Mouse (Mus musculus) CH12.LX (cell line): ENCODE measurements at regions not wholly inside any gene's neighbourhood (a gene's known extent, or its start where the extent isn't known, plus 50 kb on each side); places are given as distances from the start of the nearest gene placed in this dataset.

ENCODE experiments used
- DNase-seq: peaks from one replicate; pipeline ENCODE4 v3.0.0-alpha.2; 2013; ENCODE audit errors: extremely low read depth
- H3K27ac ChIP-seq: 2 replicates; pipeline ENCODE4 v1.5.1; 2012; ENCODE audit warnings: low read depth, mild to moderate bottlenecking, control low read depth, moderate library complexity; ENCODE audit not compliant: insufficient read depth
- H3K27me3 ChIP-seq: replicated peaks from 2 replicates; pipeline ENCODE3; 2012; ENCODE audit warnings: inconsistent platforms
- H3K36me3 ChIP-seq, 2 experiments: replicated peaks in 1 of 2; 2 replicates each; pipeline versions ENCODE3 to v1.6.1; 2012; ENCODE audit warnings: inconsistent platforms in 1 of 2, low read length in 1 of 2, mild to moderate bottlenecking in 1 of 2, mixed read lengths in 1 of 2, moderate library complexity in 1 of 2; ENCODE audit not compliant: control insufficient read depth in 1 of 2, insufficient read depth in 1 of 2
- H3K4me1 ChIP-seq, 2 experiments: 2 replicates each; pipeline ENCODE4 v1.6.1; 2012; ENCODE audit warnings: inconsistent platforms in 1 of 2, moderate library complexity in 1 of 2; ENCODE audit not compliant: insufficient read depth in 2 of 2, control insufficient read depth in 1 of 2
- H3K4me2 ChIP-seq: 2 replicates; pipeline ENCODE4 v1.6.1; 2012; ENCODE audit warnings: low read depth, mild to moderate bottlenecking, control low read depth; ENCODE audit not compliant: poor library complexity, insufficient read depth, severe bottlenecking
- H3K4me3 ChIP-seq, 3 experiments: fragments of 150-350 bp in 1 of 3; sonication (generic) in 1 of 3; replicated peaks in 1 of 3; 2 replicates each; pipeline versions ENCODE3 to v1.5.1; 2011 to 2012; ENCODE audit warnings: low read depth in 2 of 3, low read length in 2 of 3, mild to moderate bottlenecking in 2 of 3, moderate library complexity in 2 of 3, control low read depth in 1 of 3, improper control_type of control experiment in 1 of 3, inconsistent platforms in 1 of 3, mixed read lengths in 1 of 3; ENCODE audit not compliant: poor library complexity in 1 of 3
- H3K79me2 ChIP-seq: replicated peaks from 2 replicates; pipeline ENCODE4 v1.6.1; 2012; ENCODE audit warnings: mild to moderate bottlenecking, moderate library complexity; ENCODE audit not compliant: control insufficient read depth, poor library complexity, insufficient read depth, severe bottlenecking; ENCODE audit errors: extremely low read depth
- H3K9ac ChIP-seq: 2 replicates; pipeline ENCODE4 v1.6.1; 2012; ENCODE audit warnings: low read depth, mild to moderate bottlenecking, control low read depth, moderate library complexity; ENCODE audit not compliant: insufficient read depth
- H3K9me3 ChIP-seq: replicated peaks from 2 replicates; pipeline ENCODE3; 2012; ENCODE audit warnings: low read length, inconsistent platforms, mixed read lengths
- CHD2 ChIP-seq: IDR thresholded peaks from 2 replicates; pipeline ENCODE4 v1.6.1; 2011; ENCODE audit warnings: low read length, improper control_type of control experiment
- CTCF ChIP-seq, 2 experiments: IDR thresholded peaks in 1 of 2; conservative IDR thresholded peaks in 1 of 2; 2 replicates each; pipeline ENCODE4 v1.5.1; 2011 to 2012; ENCODE audit warnings: low read depth in 2 of 2, low read length in 2 of 2, improper control_type of control experiment in 1 of 2, inconsistent platforms in 1 of 2, mild to moderate bottlenecking in 1 of 2, moderate library complexity in 1 of 2
- ELF1 ChIP-seq: IDR thresholded peaks from 2 replicates; pipeline ENCODE4 v1.6.1; 2014; ENCODE audit warnings: low read depth, mild to moderate bottlenecking, inconsistent platforms, low read length, improper control_type of control experiment
- EP300 ChIP-seq: IDR thresholded peaks from 2 replicates; pipeline ENCODE4 v1.6.1; 2011; ENCODE audit warnings: low read length, improper control_type of control experiment
- GABPA ChIP-seq: IDR thresholded peaks from 2 replicates; pipeline ENCODE4 v1.6.1; 2012; ENCODE audit warnings: low read depth, low read length, improper control_type of control experiment, inconsistent platforms; ENCODE audit not compliant: insufficient replicate concordance
- HCFC1 ChIP-seq: IDR thresholded peaks from 2 replicates; pipeline ENCODE4 v1.6.1; 2012; ENCODE audit warnings: low read depth, mild to moderate bottlenecking, inconsistent platforms, low read length, improper control_type of control experiment
- JUN ChIP-seq: IDR thresholded peaks from 2 replicates; pipeline ENCODE4 v1.6.1; 2011; ENCODE audit warnings: low read depth, mild to moderate bottlenecking, low read length, improper control_type of control experiment, moderate library complexity; ENCODE audit not compliant: insufficient read depth
- MAFK ChIP-seq: IDR thresholded peaks from 2 replicates; pipeline ENCODE4 v1.6.1; 2011; ENCODE audit warnings: low read length, improper control_type of control experiment; ENCODE audit not compliant: insufficient replicate concordance
- MAX ChIP-seq: IDR thresholded peaks from 2 replicates; pipeline ENCODE4 v1.6.1; 2011; ENCODE audit warnings: low read length, improper control_type of control experiment
- MYC ChIP-seq: IDR thresholded peaks from 2 replicates; pipeline ENCODE4 v1.6.1; 2011; ENCODE audit warnings: low read depth, mild to moderate bottlenecking, improper control_type of control experiment, low read length
- NELFE ChIP-seq: IDR thresholded peaks from 2 replicates; pipeline ENCODE4 v1.6.1; 2011; ENCODE audit warnings: low read depth, low read length, improper control_type of control experiment
- NRF1 ChIP-seq: IDR thresholded peaks from 2 replicates; pipeline ENCODE4 v1.6.1; 2014; ENCODE audit warnings: low read depth, mild to moderate bottlenecking, inconsistent platforms, low read length, improper control_type of control experiment, moderate library complexity
- PAX5 ChIP-seq: IDR thresholded peaks from 2 replicates; pipeline ENCODE4 v1.6.1; 2012; ENCODE audit warnings: low read length, inconsistent platforms, mixed read lengths
- POLR2A ChIP-seq: IDR thresholded peaks from 2 replicates; pipeline ENCODE4 v1.6.1; 2011; ENCODE audit warnings: low read depth, mild to moderate bottlenecking, improper control_type of control experiment, low read length
- POLR2AphosphoS2 ChIP-seq: IDR thresholded peaks from 2 replicates; pipeline ENCODE4 v1.6.1; 2011; ENCODE audit warnings: low read depth, low read length, improper control_type of control experiment
- RCOR1 ChIP-seq: conservative IDR thresholded peaks from 2 replicates; pipeline ENCODE4 v1.6.1; 2012; ENCODE audit warnings: low read depth, mild to moderate bottlenecking, inconsistent platforms, low read length, improper control_type of control experiment
- SIN3A ChIP-seq: IDR thresholded peaks from 2 replicates; pipeline ENCODE4 v1.6.1; 2012; ENCODE audit warnings: low read length, improper control_type of control experiment, inconsistent platforms
- SMC3 ChIP-seq: IDR thresholded peaks from 2 replicates; pipeline ENCODE4 v1.6.1; 2011; ENCODE audit warnings: low read depth, low read length, improper control_type of control experiment
- TBP ChIP-seq: conservative IDR thresholded peaks from 2 replicates; pipeline ENCODE4 v1.6.1; 2011; ENCODE audit warnings: low read depth, low read length, improper control_type of control experiment
- UBTF ChIP-seq: IDR thresholded peaks from 2 replicates; pipeline ENCODE4 v1.6.1; 2012; ENCODE audit warnings: low read depth, mild to moderate bottlenecking, inconsistent platforms, low read length, improper control_type of control experiment, moderate library complexity
- ZMIZ1 ChIP-seq: IDR thresholded peaks from 2 replicates; pipeline ENCODE4 v1.6.1; 2012; ENCODE audit warnings: low read depth, mild to moderate bottlenecking, inconsistent platforms, low read length, improper control_type of control experiment
- dilution Hi-C: fragments of 300-500 bp; cut with MboI; formaldehyde crosslinking; loops from 2 replicates; pipeline ENCODE4 v1.14.3; 2020; ENCODE audit warnings: low sequenced_read_pairs; ENCODE audit not compliant: extremely low pct_unique_long_range_greater_than_20kb, extremely low pct_ligation_motif_present
- in situ Hi-C: fragments of 300-500 bp; cut with MboI; formaldehyde crosslinking; loops from 3 replicates; pipeline ENCODE4 v1.14.3; 2019; ENCODE audit warnings: low sequenced_read_pairs, low pct_ligation_motif_present, low pct_unique_long_range_greater_than_20kb, mixed read lengths

DNA sequence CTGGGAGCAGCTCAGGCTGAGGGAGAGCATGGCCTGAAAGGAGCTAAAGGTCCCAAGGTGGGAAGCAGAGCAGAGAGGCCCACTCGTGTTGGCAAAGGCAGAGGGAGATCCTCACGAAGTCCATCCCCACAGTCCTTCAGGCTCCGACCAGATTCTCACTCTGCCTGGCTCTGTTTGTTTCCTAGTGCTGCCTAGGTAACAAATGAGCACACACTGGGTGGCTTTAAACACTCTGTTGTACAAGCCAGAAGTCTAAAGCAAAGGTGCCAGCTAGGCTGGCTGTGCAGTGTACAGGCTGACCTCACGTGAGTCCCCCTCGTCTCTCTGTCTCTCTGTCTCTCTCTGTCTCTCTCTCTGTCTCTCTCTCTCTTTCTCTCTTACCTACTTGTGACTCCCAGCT lies 274.9 kb upstream of the Zmiz1 start:
- no peak overlapping the region for H3K27ac ChIP-seq
- no peaks in the 10 kb centered on the region for H3K79me2 ChIP-seq
- no peak for TF ChIP-seq CTCF (conservative IDR thresholded peaks at IDR 0.05 in 1 of 2, IDR thresholded peaks at IDR 0.05 in 1 of 2; ENCODE audit: low read depth in 2 of 2, low read length in 2 of 2)
- TF ChIP-seq TBP, result no peak
- H3K36me3 ChIP-seq, result no peaks in the 10 kb centered on the region
- peaks cover 4% of the 10 kb centered on the region for H3K27me3 ChIP-seq
- dilution Hi-C loops, result no loop called here
- H3K9ac ChIP-seq, result no peak overlapping the region
- no peak overlapping the region for H3K4me2 ChIP-seq
- no peak for DNase-seq
- in situ Hi-C loops, result no loop called here
- H3K4me3 ChIP-seq, result no peak overlapping the region
- no peaks in the 10 kb centered on the region for H3K9me3 ChIP-seq
- no peaks in the 10 kb centered on the region for H3K4me1 ChIP-seq

DNA sequence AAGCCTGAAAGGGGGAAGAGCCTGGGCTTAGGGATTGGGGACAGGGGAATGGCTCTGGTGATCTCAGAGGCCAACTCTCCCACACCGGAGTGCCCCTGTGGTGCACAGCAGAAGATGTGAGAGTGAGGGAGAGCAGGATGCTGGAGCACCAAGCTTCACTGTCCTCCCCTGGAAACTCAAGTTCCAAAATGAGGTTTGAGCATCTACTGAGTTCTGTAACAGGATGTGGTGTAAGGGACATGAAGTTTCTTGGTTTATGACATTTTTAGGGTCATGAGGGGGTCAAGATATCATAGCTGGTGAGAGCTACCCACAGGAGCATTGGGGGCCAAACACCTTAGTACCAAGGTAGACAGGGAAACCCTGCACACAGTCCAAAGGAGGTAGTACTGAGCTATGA lies 274.1 kb upstream of the Zmiz1 start:
- in situ Hi-C loops (no loop called here), dilution Hi-C loops (no loop called here)
- Histone ChIP-seq H3K27me3 (peaks cover 4% of the 10 kb centered on the region), H3K4me2 (no peak overlapping the region), H3K4me1 (no peaks in the 10 kb centered on the region), H3K79me2 (no peaks in the 10 kb centered on the region), H3K9me3 (no peaks in the 10 kb centered on the region), H3K27ac (no peak overlapping the region), H3K9ac (no peak overlapping the region), H3K4me3 (no peak overlapping the region), H3K36me3 (no peaks in the 10 kb centered on the region)
- TF ChIP-seq NELFE, result no peak
- no peak for TF ChIP-seq MAFK
- no peak for TF ChIP-seq SMC3
- TF ChIP-seq GABPA, result no peak
- no peak for TF ChIP-seq ELF1
- no peak for TF ChIP-seq UBTF
- TF ChIP-seq SIN3A, result no peak
- no peak for TF ChIP-seq EP300
- TF ChIP-seq PAX5, result no peak
- no peak for TF ChIP-seq HCFC1
- no peak for TF ChIP-seq JUN
- no peak for TF ChIP-seq POLR2AphosphoS2
- no peak for TF ChIP-seq NRF1
- TF ChIP-seq ZMIZ1, result no peak
- TF ChIP-seq MYC, result no peak
- TF ChIP-seq RCOR1, result no peak
- no peak for TF ChIP-seq CHD2
- TF ChIP-seq MAX, result no peak
- TF ChIP-seq POLR2A, result no peak
- DNase-seq, result no peak
